Mouse (Mus musculus) testis, adult 2 months (tissue): ENCODE results near the gene Gm5868.

Experiments used
- CTCF ChIP-seq: fragments of 200-500 bp; IDR thresholded peaks from 2 replicates; pipeline ENCODE4 v1.5.1; 2012; ENCODE audit warnings: low read depth, mild to moderate bottlenecking, inconsistent platforms, low read length, moderate library complexity; ENCODE audit not compliant: control insufficient read depth, insufficient read depth, insufficient replicate concordance
- POLR2A ChIP-seq: fragments of 200-500 bp; IDR thresholded peaks from 2 replicates; pipeline ENCODE4 v1.6.1; 2012; ENCODE audit warnings: low read depth, mild to moderate bottlenecking, inconsistent platforms, low read length, moderate library complexity; ENCODE audit not compliant: control insufficient read depth

DNA sequence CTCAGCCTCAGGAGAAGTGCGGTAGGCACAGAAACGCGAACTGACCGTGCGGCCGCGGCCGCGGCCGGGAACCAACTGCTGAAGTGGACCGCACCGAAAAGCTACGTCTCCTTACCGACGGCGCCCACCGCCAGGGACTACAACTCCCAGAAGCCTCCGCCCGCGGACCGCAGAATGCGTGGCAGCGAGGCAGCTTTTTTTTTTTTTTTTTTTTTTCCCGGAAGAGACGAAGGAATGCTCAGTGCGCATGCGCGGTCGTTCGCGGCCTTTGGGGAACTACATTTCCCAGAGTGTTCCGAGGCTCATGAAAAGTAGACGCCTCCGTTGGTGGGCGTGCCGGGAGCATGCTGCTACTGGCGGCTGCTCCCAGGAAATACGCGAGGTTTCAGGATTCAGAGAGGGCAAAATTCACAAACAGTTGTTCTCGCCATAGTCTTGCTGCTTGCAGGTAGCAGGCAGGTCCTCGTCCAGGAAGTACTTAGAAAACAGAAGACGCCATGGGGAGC, 27.8 kb downstream of the Gm5868 start, which contains the start of gene Nfxl1:
- TF ChIP-seq POLR2A (peak; percentile 82), CTCF (no peak)
